Mouse (Mus musculus): Measurements from ENCODE around the gene Naa60. TPM values are rescaled to one million over a fixed set of nuclear protein-coding genes. Genes with fewer than 3 reads are reported as not detected.

Naa60 gene
- polyA plus RNA-seq (2015; fragmentation: Nextera tagmentation; extraction: Ambion mirVana): 33.2 and 33.9 TPM in 2 replicates

GRCm38 (mm10) chr16:3872216-3873047 is at the start of gene Naa60:
TSS of gene Naa60 (plus strand) at chr16:3872375.
- Histone ChIP-seq H3K27me3 (ENCODE audit: insufficient read depth, low read length) (no peaks in the 10 kb centered on the region), H3K27ac (ENCODE audit: low read depth) (peak within 1 kb of the TSS; percentile 79), H3K4me2 (ENCODE audit: low read depth, low read length) (peak within 1 kb of the TSS; percentile 84), H3K9ac (replicated peaks) (peak within 1 kb of the TSS; percentile 66), H3K9me3 (ENCODE audit: low read length) (no peaks in the 10 kb centered on the region), H3K4me1 (ENCODE audit: insufficient read depth) (peaks cover 8% of the 10 kb centered on the region), H3K36me3 (replicated peaks; ENCODE audit: insufficient read depth, low read length) (peaks cover 7% of the 10 kb centered on the region; the same call in 1 of the 2 replicates), H3K4me3 (ENCODE audit: low read depth, low read length) (peak within 1 kb of the TSS; percentile 54)
- peak; percentile 96 for ATAC-seq
- DNase-seq: peak; percentile 92
- whole genome bisulfite sequencing (ENCODE audit: insufficient replicate concordance): 5% methylated on average over 47 of the region's 47 CpGs
- TF ChIP-seq EP300 (IDR thresholded peaks at IDR 0.05; ENCODE audit: low read depth) (no peak), CTCF (IDR thresholded peaks at IDR 0.05; ENCODE audit: low read depth) (no peak)

GRCm38 (mm10) chr16:3828021-3828420 is 44.2 kb upstream of the Naa60 start:
- no peaks in the 10 kb centered on the region for H3K9me3 ChIP-seq (ENCODE audit: low read length)
- no peak overlapping the region for H3K9ac ChIP-seq (replicated peaks)
- H3K27me3 ChIP-seq (ENCODE audit: insufficient read depth, low read length): no peaks in the 10 kb centered on the region
- no peaks in the 10 kb centered on the region for H3K4me1 ChIP-seq (ENCODE audit: insufficient read depth)
- ATAC-seq: peak; percentile 59; the same call in 1 of the 2 replicates
- TF ChIP-seq CTCF (IDR thresholded peaks at IDR 0.05; ENCODE audit: low read depth): no peak
- no peak for TF ChIP-seq EP300 (IDR thresholded peaks at IDR 0.05; ENCODE audit: low read depth)
- no peak overlapping the region for H3K4me2 ChIP-seq (ENCODE audit: low read depth, low read length)
- H3K36me3 ChIP-seq (replicated peaks; ENCODE audit: insufficient read depth, low read length): no peaks in the 10 kb centered on the region
- H3K27ac ChIP-seq (ENCODE audit: low read depth): no peak overlapping the region
- no peak for DNase-seq
- no peak overlapping the region for H3K4me3 ChIP-seq (ENCODE audit: low read depth, low read length)
- 48% methylated on average over 3 of the region's 3 CpGs for WGBS (ENCODE audit: insufficient replicate concordance)

- H3K27ac ChIP-seq (ENCODE audit: low read depth): no peak overlapping the region
- H3K4me2 ChIP-seq (ENCODE audit: low read depth, low read length): no peak overlapping the region
- 67% methylated on average over 2 of the region's 2 CpGs for WGBS (ENCODE audit: insufficient replicate concordance)
- H3K4me3 ChIP-seq (ENCODE audit: low read depth, low read length): no peak overlapping the region
- H3K27me3 ChIP-seq (ENCODE audit: insufficient read depth, low read length): no peaks in the 10 kb centered on the region
- no peak overlapping the region for H3K9ac ChIP-seq (replicated peaks)
- H3K4me1 ChIP-seq (ENCODE audit: insufficient read depth): no peaks in the 10 kb centered on the region
- ATAC-seq (no peak), DNase-seq (no peak)
- H3K9me3 ChIP-seq (ENCODE audit: low read length): no peaks in the 10 kb centered on the region
- H3K36me3 ChIP-seq (replicated peaks; ENCODE audit: insufficient read depth, low read length): no peaks in the 10 kb centered on the region
- no peak for TF ChIP-seq EP300 (IDR thresholded peaks at IDR 0.05; ENCODE audit: low read depth)
- no peak for TF ChIP-seq CTCF (IDR thresholded peaks at IDR 0.05; ENCODE audit: low read depth)
Observed at GRCm38 (mm10) chr16:3829727-3830126, 42.4 kb upstream of the Naa60 start.

GRCm38 (mm10) chr16:3830588-3831109 is 41.5 kb upstream of the Naa60 start, which contains the start of gene Olfr15:
TSS of gene Olfr15 (plus strand) at chr16:3830878.
- H3K9ac ChIP-seq (replicated peaks): no peak within 1 kb of the TSS
- H3K9me3 ChIP-seq (ENCODE audit: low read length): no peaks in the 10 kb centered on the region
- no peaks in the 10 kb centered on the region for H3K4me1 ChIP-seq (ENCODE audit: insufficient read depth)
- ATAC-seq (no peak), DNase-seq (no peak)
- TF ChIP-seq CTCF (IDR thresholded peaks at IDR 0.05; ENCODE audit: low read depth): peak; percentile 37; the same call in 1 of the 2 replicates
- no peak for TF ChIP-seq EP300 (IDR thresholded peaks at IDR 0.05; ENCODE audit: low read depth)
- no peaks in the 10 kb centered on the region for H3K36me3 ChIP-seq (replicated peaks; ENCODE audit: insufficient read depth, low read length)
- H3K27ac ChIP-seq (ENCODE audit: low read depth): no peak within 1 kb of the TSS
- no peaks in the 10 kb centered on the region for H3K27me3 ChIP-seq (ENCODE audit: insufficient read depth, low read length)
- no peak within 1 kb of the TSS for H3K4me2 ChIP-seq (ENCODE audit: low read depth, low read length)
- no peak within 1 kb of the TSS for H3K4me3 ChIP-seq (ENCODE audit: low read depth, low read length)

GRCm38 (mm10) chr16:3835461-3835860 is 36.7 kb upstream of the Naa60 start:
- Histone ChIP-seq H3K27ac (ENCODE audit: low read depth) (no peak overlapping the region), H3K36me3 (replicated peaks; ENCODE audit: insufficient read depth, low read length) (no peaks in the 10 kb centered on the region), H3K4me3 (ENCODE audit: low read depth, low read length) (no peak overlapping the region), H3K9ac (replicated peaks) (no peak overlapping the region), H3K27me3 (ENCODE audit: insufficient read depth, low read length) (no peaks in the 10 kb centered on the region), H3K4me1 (ENCODE audit: insufficient read depth) (no peaks in the 10 kb centered on the region), H3K9me3 (ENCODE audit: low read length) (no peaks in the 10 kb centered on the region), H3K4me2 (ENCODE audit: low read depth, low read length) (no peak overlapping the region)
- no peak for ATAC-seq
- TF ChIP-seq CTCF (IDR thresholded peaks at IDR 0.05; ENCODE audit: low read depth) (no peak), EP300 (IDR thresholded peaks at IDR 0.05; ENCODE audit: low read depth) (no peak)
- WGBS (ENCODE audit: insufficient replicate concordance): 72% methylated on average over 2 of the region's 2 CpGs
- DNase-seq: no peak

GRCm38 (mm10) chr16:3839157-3839885 is 32.9 kb upstream of the Naa60 start:
- H3K9me3 ChIP-seq (ENCODE audit: low read length): no peaks in the 10 kb centered on the region
- 54% methylated on average over 17 of the region's 17 CpGs for WGBS (ENCODE audit: insufficient replicate concordance)

More at GRCm38 (mm10) chr16:3839157-3839885, 32.9 kb upstream of the Naa60 start:
- Histone ChIP-seq H3K27ac (ENCODE audit: low read depth) (no peak overlapping the region), H3K27me3 (ENCODE audit: insufficient read depth, low read length) (no peaks in the 10 kb centered on the region), H3K36me3 (replicated peaks; ENCODE audit: insufficient read depth, low read length) (no peaks in the 10 kb centered on the region), H3K4me1 (ENCODE audit: insufficient read depth) (no peaks in the 10 kb centered on the region), H3K4me3 (ENCODE audit: low read depth, low read length) (no peak overlapping the region), H3K9ac (replicated peaks) (no peak overlapping the region), H3K4me2 (ENCODE audit: low read depth, low read length) (no peak overlapping the region)
- TF ChIP-seq CTCF (IDR thresholded peaks at IDR 0.05; ENCODE audit: low read depth): peak; percentile 79
- TF ChIP-seq EP300 (IDR thresholded peaks at IDR 0.05; ENCODE audit: low read depth): no peak
- peak; percentile 25; the same call in 1 of the 2 replicates for ATAC-seq
- peak; percentile 31 for DNase-seq
